Mouse (Mus musculus) forebrain, embryonic 15.5 days (tissue): ENCODE measurements at regions not wholly inside any gene's neighbourhood (a gene's known extent, or its start where the extent isn't known, plus 50 kb on each side); places are given as distances from the start of the nearest gene placed in this dataset.

Experiments used
- ATAC-seq: fragments of 200-750 bp; cut with Nextera tagmentation; replicated peaks from 2 replicates; pipeline ENCODE4 v1.8.0; 2017; ENCODE audit warnings: mild to moderate bottlenecking, moderate TSS enrichment, moderate library complexity
- H3K27ac ChIP-seq: fragments of 300-500 bp; sonication (generic); replicated peaks from 2 replicates; pipeline ENCODE4 v1.5.1; 2015; ENCODE audit warnings: mild to moderate bottlenecking, inconsistent platforms
- H3K27me3 ChIP-seq: fragments of 300-500 bp; sonication (generic); 2 replicates; pipeline ENCODE4 v1.6.1; 2015; ENCODE audit warnings: inconsistent platforms
- H3K36me3 ChIP-seq: fragments of 300-500 bp; sonication (generic); 2 replicates; pipeline ENCODE4 v1.6.1; 2015; ENCODE audit warnings: mild to moderate bottlenecking, inconsistent platforms
- H3K4me1 ChIP-seq: fragments of 300-500 bp; sonication (generic); 2 replicates; pipeline ENCODE4 v1.6.1; 2015; ENCODE audit warnings: inconsistent platforms
- H3K4me2 ChIP-seq: fragments of 300-500 bp; sonication (generic); replicated peaks from 2 replicates; pipeline ENCODE4 v1.6.1; 2015; ENCODE audit warnings: mild to moderate bottlenecking, inconsistent platforms
- H3K4me3 ChIP-seq: fragments of 300-500 bp; sonication (generic); 2 replicates; pipeline ENCODE4 v1.5.1; 2015; ENCODE audit warnings: mild to moderate bottlenecking, inconsistent platforms
- H3K9ac ChIP-seq: fragments of 300-500 bp; sonication (generic); replicated peaks from 2 replicates; pipeline ENCODE4 v1.6.1; 2015; ENCODE audit warnings: mild to moderate bottlenecking, inconsistent platforms
- H3K9me3 ChIP-seq: fragments of 300-500 bp; sonication (generic); 2 replicates; pipeline ENCODE4 v1.6.1; 2016; ENCODE audit warnings: inconsistent platforms
- WGBS: fragments of 180-500 bp; shearing (Covaris S2); methylation state at CpG from one replicate; pipeline ENCODE4 v1.1.7; 2015; ENCODE audit warnings: mixed read lengths; 5-methylcytosine and 5-hydroxymethylcytosine counted together

- no peak for ATAC-seq
- H3K4me1 ChIP-seq: no peaks in the 10 kb centered on the region
- no peak overlapping the region for H3K4me3 ChIP-seq
- no peak overlapping the region for H3K27ac ChIP-seq
- 86% methylated on average over 5 of the region's 5 CpGs for WGBS
- H3K27me3 ChIP-seq: no peaks in the 10 kb centered on the region
- H3K9ac ChIP-seq: no peak overlapping the region
- H3K9me3 ChIP-seq: no peaks in the 10 kb centered on the region
- H3K36me3 ChIP-seq: no peaks in the 10 kb centered on the region
- no peak overlapping the region for H3K4me2 ChIP-seq
These were observed 56.9 kb downstream of the Dmrt2 start for GRCm38 (mm10) chr19:25729103-25729502.

- 100% methylated on average over 1 of the region's 1 CpGs for WGBS
- ATAC-seq: no peak
- no peak overlapping the region for H3K4me2 ChIP-seq
- H3K4me3 ChIP-seq: no peak overlapping the region
- H3K9me3 ChIP-seq: no peaks in the 10 kb centered on the region
- no peaks in the 10 kb centered on the region for H3K27me3 ChIP-seq
- no peaks in the 10 kb centered on the region for H3K36me3 ChIP-seq
- H3K27ac ChIP-seq: no peak overlapping the region
- no peak overlapping the region for H3K9ac ChIP-seq
- H3K4me1 ChIP-seq: no peaks in the 10 kb centered on the region
These were observed 57.4 kb downstream of the Dmrt2 start for GRCm38 (mm10) chr19:25729633-25730032.

GRCm38 (mm10) chr19:25778455-25778854, 106.2 kb downstream of the Dmrt2 start:
- 88% methylated on average over 4 of the region's 4 CpGs for WGBS
- H3K36me3 ChIP-seq: no peaks in the 10 kb centered on the region
- H3K4me1 ChIP-seq: no peaks in the 10 kb centered on the region
- no peak for ATAC-seq
- H3K9me3 ChIP-seq: no peaks in the 10 kb centered on the region
- H3K27me3 ChIP-seq: no peaks in the 10 kb centered on the region
- no peak overlapping the region for H3K9ac ChIP-seq
- H3K4me2 ChIP-seq: no peak overlapping the region
- no peak overlapping the region for H3K4me3 ChIP-seq
- no peak overlapping the region for H3K27ac ChIP-seq

- Histone ChIP-seq H3K4me1 (no peaks in the 10 kb centered on the region), H3K9me3 (no peaks in the 10 kb centered on the region), H3K4me3 (no peak overlapping the region), H3K27ac (no peak overlapping the region), H3K36me3 (no peaks in the 10 kb centered on the region), H3K27me3 (no peaks in the 10 kb centered on the region), H3K9ac (no peak overlapping the region), H3K4me2 (no peak overlapping the region)
- ATAC-seq: no peak
- WGBS: 81% methylated on average over 7 of the region's 7 CpGs
These were observed 107.1 kb downstream of the Dmrt2 start for GRCm38 (mm10) chr19:25779356-25779755.

- no peak overlapping the region for H3K4me3 ChIP-seq
- H3K36me3 ChIP-seq: no peaks in the 10 kb centered on the region
- H3K27me3 ChIP-seq: no peaks in the 10 kb centered on the region
- 91% methylated on average over 7 of the region's 7 CpGs for WGBS
- no peak for ATAC-seq
- H3K9me3 ChIP-seq: no peaks in the 10 kb centered on the region
- H3K4me2 ChIP-seq: no peak overlapping the region
- H3K9ac ChIP-seq: no peak overlapping the region
- H3K27ac ChIP-seq: no peak overlapping the region
- no peaks in the 10 kb centered on the region for H3K4me1 ChIP-seq
These were observed 109.1 kb downstream of the Dmrt2 start for GRCm38 (mm10) chr19:25781314-25781713.

GRCm38 (mm10) chr19:25802692-25803091, 130.5 kb downstream of the Dmrt2 start:
- WGBS: 90% methylated on average over 7 of the region's 7 CpGs
- no peak overlapping the region for H3K9ac ChIP-seq
- no peaks in the 10 kb centered on the region for H3K9me3 ChIP-seq
- no peaks in the 10 kb centered on the region for H3K4me1 ChIP-seq
- no peak overlapping the region for H3K27ac ChIP-seq
- no peaks in the 10 kb centered on the region for H3K36me3 ChIP-seq
- H3K4me2 ChIP-seq: no peak overlapping the region
- H3K27me3 ChIP-seq: no peaks in the 10 kb centered on the region
- ATAC-seq: no peak
- H3K4me3 ChIP-seq: no peak overlapping the region

GRCm38 (mm10) chr19:25805351-25805750, 133.1 kb downstream of the Dmrt2 start:
- Histone ChIP-seq H3K4me3 (no peak overlapping the region), H3K9me3 (no peaks in the 10 kb centered on the region), H3K36me3 (no peaks in the 10 kb centered on the region), H3K27me3 (no peaks in the 10 kb centered on the region), H3K9ac (no peak overlapping the region), H3K4me1 (no peaks in the 10 kb centered on the region), H3K4me2 (no peak overlapping the region), H3K27ac (no peak overlapping the region)
- ATAC-seq: no peak
- WGBS: 74% methylated on average over 11 of the region's 11 CpGs

- ATAC-seq: no peak
These were observed 141.4 kb downstream of the Dmrt2 start for GRCm38 (mm10) chr19:25813651-25814050.

GRCm38 (mm10) chr19:25845158-25845557, 172.9 kb downstream of the Dmrt2 start:
- Histone ChIP-seq H3K27ac (no peak overlapping the region), H3K4me3 (no peak overlapping the region), H3K36me3 (no peaks in the 10 kb centered on the region), H3K9ac (no peak overlapping the region), H3K4me2 (no peak overlapping the region), H3K27me3 (no peaks in the 10 kb centered on the region), H3K4me1 (no peaks in the 10 kb centered on the region), H3K9me3 (no peaks in the 10 kb centered on the region)
- no peak for ATAC-seq
- 45% methylated on average over 4 of the region's 4 CpGs for WGBS

More at GRCm38 (mm10) chr19:25813651-25814050, 141.4 kb downstream of the Dmrt2 start:
- no peak overlapping the region for H3K4me2 ChIP-seq
- H3K4me3 ChIP-seq: no peak overlapping the region
- H3K9ac ChIP-seq: no peak overlapping the region
- no peaks in the 10 kb centered on the region for H3K9me3 ChIP-seq
- H3K27me3 ChIP-seq: no peaks in the 10 kb centered on the region
- no peaks in the 10 kb centered on the region for H3K36me3 ChIP-seq
- 84% methylated on average over 7 of the region's 7 CpGs for WGBS
- H3K27ac ChIP-seq: no peak overlapping the region
- H3K4me1 ChIP-seq: no peaks in the 10 kb centered on the region

GRCm38 (mm10) chr19:25856344-25856743, 184.1 kb downstream of the Dmrt2 start:
- no peaks in the 10 kb centered on the region for H3K4me1 ChIP-seq
- no peak overlapping the region for H3K9ac ChIP-seq
- H3K36me3 ChIP-seq: no peaks in the 10 kb centered on the region
- ATAC-seq: no peak
- H3K4me2 ChIP-seq: no peak overlapping the region
- H3K27ac ChIP-seq: no peak overlapping the region
- no peaks in the 10 kb centered on the region for H3K9me3 ChIP-seq
- no peaks in the 10 kb centered on the region for H3K27me3 ChIP-seq
- H3K4me3 ChIP-seq: no peak overlapping the region
- WGBS: 85% methylated on average over 4 of the region's 4 CpGs

- Histone ChIP-seq H3K4me1 (no peaks in the 10 kb centered on the region), H3K9me3 (no peaks in the 10 kb centered on the region), H3K4me3 (no peak overlapping the region), H3K4me2 (no peak overlapping the region), H3K36me3 (no peaks in the 10 kb centered on the region), H3K27me3 (no peaks in the 10 kb centered on the region), H3K27ac (no peak overlapping the region), H3K9ac (no peak overlapping the region)
- ATAC-seq: no peak
- 71% methylated on average over 1 of the region's 1 CpGs for WGBS
These were observed 191.1 kb downstream of the Dmrt2 start for GRCm38 (mm10) chr19:25863312-25863711.

GRCm38 (mm10) chr19:25906721-25907120, 234.5 kb downstream of the Dmrt2 start:
- H3K9me3 ChIP-seq: no peaks in the 10 kb centered on the region
- H3K4me1 ChIP-seq: no peaks in the 10 kb centered on the region
- H3K36me3 ChIP-seq: no peaks in the 10 kb centered on the region
- H3K4me3 ChIP-seq: no peak overlapping the region
- H3K27ac ChIP-seq: no peak overlapping the region
- no peak for ATAC-seq
- WGBS: 94% methylated on average over 4 of the region's 4 CpGs
- no peak overlapping the region for H3K4me2 ChIP-seq
- no peaks in the 10 kb centered on the region for H3K27me3 ChIP-seq
- no peak overlapping the region for H3K9ac ChIP-seq

GRCm38 (mm10) chr19:25922052-25922451, 249.8 kb downstream of the Dmrt2 start:
- H3K4me2 ChIP-seq: no peak overlapping the region
- no peak overlapping the region for H3K27ac ChIP-seq
- H3K4me3 ChIP-seq: no peak overlapping the region
- no peaks in the 10 kb centered on the region for H3K36me3 ChIP-seq
- no peak for ATAC-seq
- H3K9me3 ChIP-seq: no peaks in the 10 kb centered on the region
- no peaks in the 10 kb centered on the region for H3K27me3 ChIP-seq
- no peaks in the 10 kb centered on the region for H3K4me1 ChIP-seq
- H3K9ac ChIP-seq: no peak overlapping the region
